Mouse (Mus musculus) 416B (cell line): ENCODE results near the gene Rabl2.
A peak's percentile ranks its signal among the peaks of the same experiment; 100 is the strongest.

ENCODE experiments used
- DNase-seq: peaks from one replicate; pipeline ENCODE4 v3.0.0; 2011; ENCODE audit warnings: low read depth

Rabl2 gene

GRCm38 (mm10) chr15:89591723-89592455, at the start of gene Rabl2:
Gene Rabl2, minus strand, starts transcription at chr15:89591923.
- DNase-seq = peak; percentile 92

GRCm38 (mm10) chr15:89623626-89623959, 31.9 kb upstream of the Rabl2 start:
- peak; percentile 81 for DNase-seq

- no peak for DNase-seq
Observed at GRCm38 (mm10) chr15:89622959-89623625, 31.4 kb upstream of the Rabl2 start.

GRCm38 (mm10) chr15:89622312-89622958, 30.7 kb upstream of the Rabl2 start:
- DNase-seq = peak; percentile 77

GRCm38 (mm10) chr15:89607888-89608287, 16.2 kb upstream of the Rabl2 start:
- peak; percentile 52 for DNase-seq

- peak; percentile 34 for DNase-seq
Observed at GRCm38 (mm10) chr15:89607480-89607879, 15.8 kb upstream of the Rabl2 start.

- peak; percentile 60 for DNase-seq
Observed at GRCm38 (mm10) chr15:89605822-89606570, 14.3 kb upstream of the Rabl2 start.

- no peak for DNase-seq
Observed at GRCm38 (mm10) chr15:89592548-89592947, 825 bp upstream of the Rabl2 start.

- DNase-seq = no peak
Observed at GRCm38 (mm10) chr15:89591317-89591716, 406 bp downstream of the Rabl2 start.

GRCm38 (mm10) chr15:89589146-89589545, 2.6 kb downstream of the Rabl2 start:
- DNase-seq = no peak

- no peak for DNase-seq
Observed at GRCm38 (mm10) chr15:89585631-89586030, 6.1 kb downstream of the Rabl2 start.

GRCm38 (mm10) chr15:89585101-89585500, 6.6 kb downstream of the Rabl2 start:
- DNase-seq = peak; percentile 14

GRCm38 (mm10) chr15:89582494-89582893, 9.2 kb downstream of the Rabl2 start:
- DNase-seq = no peak

- peak; percentile 83 for DNase-seq
Observed at GRCm38 (mm10) chr15:89572147-89572546, 19.6 kb downstream of the Rabl2 start.

GRCm38 (mm10) chr15:89568114-89568513, 23.6 kb downstream of the Rabl2 start, which contains the start of gene Acr:
Gene Acr, plus strand, starts transcription at chr15:89568326.
- no peak for DNase-seq

- DNase-seq = no peak
Observed at GRCm38 (mm10) chr15:89559202-89559731, 32.5 kb downstream of the Rabl2 start.

GRCm38 (mm10) chr15:89557996-89558390, 33.7 kb downstream of the Rabl2 start:
- no peak for DNase-seq

- no peak for DNase-seq
Observed at GRCm38 (mm10) chr15:89557179-89557995, 34.3 kb downstream of the Rabl2 start.

- DNase-seq = no peak
Observed at GRCm38 (mm10) chr15:89556401-89557178, 35.1 kb downstream of the Rabl2 start.

- peak; percentile 86 for DNase-seq
Observed at GRCm38 (mm10) chr15:89555591-89555990, 36.1 kb downstream of the Rabl2 start.
